Mouse (Mus musculus) midbrain, postnatal 0 days (tissue): Measurements from ENCODE around the gene Chrdl2. TPM values are rescaled to one million over a fixed set of nuclear protein-coding genes. Genes with fewer than 3 reads are reported as not detected.

ENCODE experiments used
- ATAC-seq: fragments of 200-750 bp; cut with Nextera tagmentation; 2 replicates; pipeline ENCODE4 v1.8.0; 2017; ENCODE audit warnings: moderate number of reproducible peaks, mild to moderate bottlenecking, moderate TSS enrichment, moderate library complexity; ENCODE audit not compliant: low FRiP score
- DNase-seq: peaks from one replicate; pipeline ENCODE4 v3.0.0-alpha.2; 2015; ENCODE audit warnings: low spot score
- H3K27ac ChIP-seq: fragments of 300-500 bp; sonication (generic); 2 replicates; pipeline ENCODE4 v1.5.1; 2014; ENCODE audit warnings: low read depth, mild to moderate bottlenecking, low read length, mixed read lengths
- H3K27me3 ChIP-seq: fragments of 300-500 bp; sonication (generic); 2 replicates; pipeline ENCODE4 v1.6.1; 2014; ENCODE audit warnings: low read length, control low read depth, mixed read lengths; ENCODE audit not compliant: insufficient read depth
- H3K36me3 ChIP-seq: fragments of 300-500 bp; sonication (generic); 2 replicates; pipeline ENCODE4 v1.6.1; 2014; ENCODE audit warnings: low read length, control low read depth, mixed read lengths; ENCODE audit not compliant: insufficient read depth
- H3K4me1 ChIP-seq: fragments of 300-500 bp; sonication (generic); 2 replicates; pipeline ENCODE4 v1.6.1; 2014; ENCODE audit warnings: mild to moderate bottlenecking, control low read depth, antibody characterized with exemption, low read length, mixed read lengths; ENCODE audit not compliant: insufficient read depth
- H3K4me2 ChIP-seq: fragments of 300-500 bp; sonication (generic); 2 replicates; pipeline ENCODE4 v1.6.1; 2014; ENCODE audit warnings: low read depth, mild to moderate bottlenecking, low read length, mixed read lengths; ENCODE audit not compliant: poor library complexity, severe bottlenecking
- H3K4me3 ChIP-seq: fragments of 300-500 bp; sonication (generic); 2 replicates; pipeline ENCODE4 v1.5.1; 2014; ENCODE audit warnings: low read depth, mild to moderate bottlenecking, low read length, moderate library complexity
- H3K9ac ChIP-seq: fragments of 300-500 bp; sonication (generic); replicated peaks from 2 replicates; pipeline ENCODE4 v1.6.1; 2014; ENCODE audit warnings: mild to moderate bottlenecking, low read length, moderate library complexity, mixed read lengths; ENCODE audit not compliant: poor library complexity, severe bottlenecking
- H3K9me3 ChIP-seq: fragments of 300-500 bp; sonication (generic); 2 replicates; pipeline ENCODE4 v1.6.1; 2016; ENCODE audit warnings: low read length, control low read depth
- CTCF ChIP-seq: IDR thresholded peaks from 2 replicates; pipeline ENCODE4 v1.5.1; 2016; ENCODE audit warnings: antibody characterized with exemption, mild to moderate bottlenecking
- WGBS: fragments of 180-500 bp; shearing (Covaris S2); extraction: QIAGEN DNeasy Blood & Tissue Kit; methylation state at CpG from one replicate; pipeline ENCODE4 v1.1.7; 2014; 5-methylcytosine and 5-hydroxymethylcytosine counted together
- polyA plus RNA-seq: library from polyadenylated mRNA; unstranded; fragments of >200 nt; fragmentation: Nextera tagmentation; extraction: Ambion mirVana; gene quantifications from 2 replicates; pipeline ENCODE4 v1.2.1, GENCODE M21; 2015
- total RNA-seq: library from RNA; depleted of rRNA; stranded (reverse); fragments of >200 nt; gene quantifications from 2 replicates; pipeline ENCODE4 v1.2.3, GENCODE M21; 2014

Gene Chrdl2
- total and polyA plus RNA-seq, 2 experiments from 2014 or later = 0.23 to 1.7 TPM

DNA sequence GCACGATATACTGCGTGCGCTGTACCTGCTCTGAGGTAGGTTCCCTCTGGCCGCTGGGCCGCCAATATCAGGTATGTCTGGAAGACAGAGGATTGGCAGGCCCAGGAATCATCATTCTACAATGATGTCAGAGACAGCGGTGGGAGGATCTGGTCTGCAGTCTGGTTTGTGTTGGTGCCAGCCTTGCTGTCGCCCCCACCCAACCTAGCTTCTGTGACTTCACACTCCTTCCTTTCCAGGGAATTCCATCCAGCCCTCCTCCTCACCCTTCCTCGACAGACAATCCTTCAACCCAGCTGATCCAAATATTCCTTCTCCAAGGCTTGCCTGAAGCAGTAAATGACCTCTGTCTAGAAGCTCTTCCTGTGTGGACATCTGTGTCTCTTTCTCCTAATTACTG is 11.1 kb downstream of the Chrdl2 start:
- H3K27ac ChIP-seq = no peak overlapping the region
- H3K4me2 ChIP-seq = no peak overlapping the region
- H3K27me3 ChIP-seq = no peaks in the 10 kb centered on the region
- no peak for TF ChIP-seq CTCF
- no peaks in the 10 kb centered on the region for H3K9me3 ChIP-seq
- no peak overlapping the region for H3K9ac ChIP-seq
- DNase-seq (no peak), ATAC-seq (no peak)
- H3K4me3 ChIP-seq = no peak overlapping the region
- 91% methylated on average over 8 of the region's 8 CpGs for WGBS
- no peaks in the 10 kb centered on the region for H3K36me3 ChIP-seq
- H3K4me1 ChIP-seq = no peaks in the 10 kb centered on the region; the same call in 1 of the 2 replicates

DNA sequence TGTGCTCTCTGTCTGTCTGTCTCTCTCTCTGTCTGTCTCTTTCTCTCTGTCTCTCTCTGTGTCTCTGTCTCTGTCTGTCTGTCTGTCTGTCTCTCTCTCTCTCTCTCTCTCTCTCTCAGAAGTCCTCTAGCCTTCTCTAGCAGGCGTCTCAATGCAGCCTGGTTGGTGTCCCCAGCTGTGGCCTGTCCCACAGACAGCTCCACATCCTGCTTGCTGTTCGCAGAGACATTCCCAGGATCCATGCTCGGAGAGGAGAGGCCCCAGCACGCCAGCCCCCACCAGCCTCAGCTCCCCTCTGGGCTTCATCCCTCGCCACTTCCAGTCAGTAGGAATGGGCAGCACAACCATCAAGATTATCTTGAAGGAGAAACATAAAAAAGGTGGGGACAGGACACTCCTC is 21.4 kb downstream of the Chrdl2 start:
- Histone ChIP-seq H3K9me3 (no peaks in the 10 kb centered on the region), H3K27me3 (no peaks in the 10 kb centered on the region), H3K36me3 (no peaks in the 10 kb centered on the region), H3K27ac (no peak overlapping the region), H3K9ac (no peak overlapping the region), H3K4me2 (no peak overlapping the region), H3K4me3 (no peak overlapping the region), H3K4me1 (no peaks in the 10 kb centered on the region)
- no peak for TF ChIP-seq CTCF
- ATAC-seq (no peak), DNase-seq (no peak)
- WGBS = 77% methylated on average over 5 of the region's 5 CpGs

DNA sequence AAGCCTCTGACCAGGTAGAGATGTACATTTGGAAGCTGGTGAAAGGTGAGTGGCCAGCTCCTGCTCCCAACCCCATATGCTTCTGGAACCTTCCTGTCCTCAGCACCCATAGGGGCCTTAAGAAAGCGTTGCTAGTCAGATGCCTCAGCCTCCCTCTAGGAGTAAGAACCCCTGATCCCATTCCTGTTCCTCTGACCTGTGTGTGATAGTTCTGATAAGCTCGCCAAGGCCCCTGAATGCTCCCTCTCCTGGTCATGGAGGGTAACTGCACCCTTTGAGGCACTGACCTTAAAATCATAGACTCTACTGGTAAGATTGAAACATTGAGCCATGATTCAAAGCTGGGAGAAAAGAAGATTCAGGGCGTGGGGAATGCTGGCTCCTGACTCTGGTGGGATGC is 23.3 kb downstream of the Chrdl2 start:
- Histone ChIP-seq H3K4me1 (no peaks in the 10 kb centered on the region), H3K9ac (no peak overlapping the region), H3K4me2 (no peak overlapping the region), H3K9me3 (no peaks in the 10 kb centered on the region), H3K36me3 (no peaks in the 10 kb centered on the region), H3K27me3 (no peaks in the 10 kb centered on the region), H3K27ac (no peak overlapping the region), H3K4me3 (no peak overlapping the region)
- WGBS = 36% methylated on average over 3 of the region's 3 CpGs
- TF ChIP-seq CTCF = peak; percentile 82
- DNase-seq = peak; percentile 38
- no peak for ATAC-seq

DNA sequence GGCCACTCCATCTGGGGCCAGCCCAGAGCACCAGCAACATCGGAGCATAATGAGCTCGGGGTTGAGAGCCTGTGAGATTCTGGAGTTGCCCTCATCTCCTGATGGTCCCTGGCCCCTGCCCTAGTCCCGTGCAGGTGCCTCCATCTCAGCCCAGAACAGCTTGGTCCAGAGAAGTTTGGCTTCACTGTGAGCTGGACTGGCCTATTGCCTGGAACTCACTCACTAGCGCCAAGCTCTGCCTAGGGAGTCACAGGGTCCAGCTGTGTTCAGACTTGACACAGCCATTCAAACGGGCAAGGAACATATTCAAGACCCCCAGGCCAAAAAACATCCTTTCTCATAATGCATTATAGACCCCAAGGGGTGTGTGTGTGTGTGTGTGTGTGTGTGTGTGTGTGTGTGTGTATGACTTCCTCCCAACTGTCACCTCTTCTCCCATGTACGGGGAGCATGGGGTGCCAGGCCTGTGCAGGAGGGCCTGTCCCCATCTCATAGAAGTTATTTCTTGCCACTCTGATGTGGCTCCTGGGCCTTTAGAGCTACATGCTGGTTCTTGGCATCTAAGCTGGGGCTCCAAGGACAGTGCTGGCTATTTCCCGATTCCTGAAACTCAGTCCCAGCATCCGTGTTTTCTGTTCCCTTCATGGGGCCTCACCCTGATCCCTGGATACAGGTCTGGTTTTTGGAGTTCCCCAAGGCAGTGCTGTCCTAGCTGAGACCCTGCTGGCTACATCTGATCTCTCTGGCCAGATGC is 25.2 kb downstream of the Chrdl2 start:
- H3K9me3 ChIP-seq = no peaks in the 10 kb centered on the region
- no peak for TF ChIP-seq CTCF
- H3K4me2 ChIP-seq = no peak overlapping the region
- peak; percentile 33 for DNase-seq
- no peak overlapping the region for H3K9ac ChIP-seq
- H3K4me3 ChIP-seq = no peak overlapping the region
- no peaks in the 10 kb centered on the region for H3K4me1 ChIP-seq
- no peaks in the 10 kb centered on the region for H3K36me3 ChIP-seq
- 76% methylated on average over 8 of the region's 8 CpGs for WGBS
- no peak for ATAC-seq
- no peaks in the 10 kb centered on the region for H3K27me3 ChIP-seq
- no peak overlapping the region for H3K27ac ChIP-seq

DNA sequence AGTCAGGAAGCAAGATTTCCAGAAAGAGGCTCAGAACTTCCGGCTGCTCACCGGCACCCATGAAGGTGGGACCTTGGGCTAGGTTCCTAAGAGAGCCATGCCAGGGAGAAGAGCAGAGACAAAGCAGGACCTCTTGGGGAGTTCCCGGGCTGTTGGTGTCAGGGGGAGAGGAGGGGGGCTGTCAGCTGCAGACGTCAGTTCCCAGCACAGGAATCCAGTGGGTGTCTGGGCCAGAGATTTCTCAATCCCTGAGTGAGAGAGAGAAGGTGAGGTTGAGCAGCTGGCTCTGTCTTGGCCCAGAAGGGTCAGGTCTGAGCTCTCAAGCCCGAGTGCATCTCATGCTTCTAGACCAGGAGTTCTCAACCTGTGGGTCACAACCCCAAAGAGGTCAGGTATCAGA is 27.7 kb downstream of the Chrdl2 start:
- H3K4me3 ChIP-seq = no peak overlapping the region
- no peaks in the 10 kb centered on the region for H3K27me3 ChIP-seq
- no peak for TF ChIP-seq CTCF
- DNase-seq = no peak
- H3K4me2 ChIP-seq = no peak overlapping the region
- no peak overlapping the region for H3K27ac ChIP-seq
- 77% methylated on average over 5 of the region's 5 CpGs for WGBS
- no peaks in the 10 kb centered on the region for H3K36me3 ChIP-seq
- no peaks in the 10 kb centered on the region for H3K9me3 ChIP-seq
- no peaks in the 10 kb centered on the region for H3K4me1 ChIP-seq
- no peak overlapping the region for H3K9ac ChIP-seq
- ATAC-seq = no peak

DNA sequence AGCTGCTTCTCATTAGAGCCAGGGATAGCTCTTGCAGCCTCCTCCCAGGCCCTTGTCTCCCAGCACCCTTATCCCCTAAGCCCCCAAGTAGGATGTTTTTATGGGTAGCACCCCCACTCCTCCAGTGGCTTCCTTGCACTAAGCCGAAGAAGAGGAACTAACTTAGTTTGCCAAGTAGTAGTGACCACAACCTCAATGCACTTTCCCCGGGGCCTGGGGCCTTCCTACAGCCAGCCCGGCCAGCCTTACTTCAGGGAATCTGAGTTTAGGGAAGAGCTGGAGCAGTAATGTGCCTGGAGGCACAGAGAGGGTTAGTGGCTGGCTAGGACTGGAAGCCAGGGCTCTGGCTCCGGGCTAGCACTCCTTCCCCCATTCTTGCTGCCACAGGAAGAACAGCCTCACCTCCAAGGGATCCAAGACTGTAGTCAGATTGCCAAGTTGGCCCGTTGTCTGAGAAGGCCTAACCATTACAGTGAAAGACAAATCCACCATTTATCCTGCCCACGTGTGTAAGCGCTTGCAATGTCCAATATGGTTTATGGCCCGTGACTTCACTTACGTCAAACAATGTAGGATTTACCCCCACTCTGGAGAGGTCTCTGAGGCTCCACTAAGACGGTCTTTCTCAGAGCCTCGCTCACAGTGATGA is 29.0 kb downstream of the Chrdl2 start:
- 85% methylated on average over 11 of the region's 11 CpGs for WGBS
- Histone ChIP-seq H3K4me1 (no peaks in the 10 kb centered on the region), H3K9me3 (no peaks in the 10 kb centered on the region), H3K36me3 (no peaks in the 10 kb centered on the region), H3K27me3 (no peaks in the 10 kb centered on the region), H3K4me3 (no peak overlapping the region), H3K27ac (no peak overlapping the region; the same call in 1 of the 2 replicates), H3K9ac (no peak overlapping the region), H3K4me2 (no peak overlapping the region)
- TF ChIP-seq CTCF = no peak
- ATAC-seq (no peak), DNase-seq (no peak)
